Mouse (Mus musculus) large intestine, adult 2 months (tissue): ENCODE results near the gene Fcgr1. TPM values are rescaled to one million over a fixed set of nuclear protein-coding genes. Genes with fewer than 3 reads are reported as not detected.

Source experiments
- DNase-seq: peaks from one replicate; pipeline ENCODE4 v3.0.0-alpha.2; 2012; ENCODE audit warnings: low read depth, low spot score
- WGBS: fragments of 180-500 bp; shearing (Covaris S2); methylation state at CpG from one replicate; pipeline ENCODE4 v1.1.7; 2018; 5-methylcytosine and 5-hydroxymethylcytosine counted together
- polyA plus RNA-seq: library from polyadenylated mRNA; depleted of rRNA; stranded (reverse); fragments of >200 nt; gene quantifications from 2 replicates; pipeline ENCODE4 v1.2.3, GENCODE M21; 2012; rRNA removed

Fcgr1 gene
- polyA plus RNA-seq, 1 experiment = 5.6 TPM

GRCm38 (mm10) chr3:96237335-96237903, 56.4 kb downstream of the Fcgr1 start:
- WGBS = 35% methylated on average over 7 of the region's 7 CpGs
- DNase-seq = no peak

- 79% methylated on average over 4 of the region's 4 CpGs for WGBS
- no peak for DNase-seq
Measured at GRCm38 (mm10) chr3:96236834-96237334, 56.9 kb downstream of the Fcgr1 start.

- WGBS = 64% methylated on average over 3 of the region's 3 CpGs
Measured at GRCm38 (mm10) chr3:96235836-96236235, 57.9 kb downstream of the Fcgr1 start.

GRCm38 (mm10) chr3:96234914-96235313, 58.9 kb downstream of the Fcgr1 start:
- WGBS = 58% methylated on average over 2 of the region's 2 CpGs
- DNase-seq = no peak

More at GRCm38 (mm10) chr3:96235836-96236235, 57.9 kb downstream of the Fcgr1 start:
- no peak for DNase-seq

Other genes starting within 250 kb of the Fcgr1 start
- gene Vps45, start 235.5 kb downstream of the Fcgr1 start, polyA plus RNA-seq = 6.1 TPM in 2 replicates
- gene Otud7b, start 189.4 kb downstream of the Fcgr1 start, polyA plus RNA-seq = 5.7 and 8.9 TPM in 2 replicates
- gene Mtmr11, start 132.0 kb downstream of the Fcgr1 start, polyA plus RNA-seq = 60.8 and 66.6 TPM in 2 replicates
- gene Sf3b4, start 121.6 kb downstream of the Fcgr1 start, polyA plus RNA-seq = 48.8 and 56.1 TPM in 2 replicates
- 2.0 TPM in 2 replicates for gene Sv2a, start 112.8 kb downstream of the Fcgr1 start, polyA plus RNA-seq
- gene Bola1, start 74.3 kb downstream of the Fcgr1 start, polyA plus RNA-seq = 45.2 and 47.6 TPM in 2 replicates
- gene Hist2h2ab, start 74.1 kb downstream of the Fcgr1 start, polyA plus RNA-seq = 1.5 and 4.1 TPM in 2 replicates
- gene Hist2h2ac, start 73.1 kb downstream of the Fcgr1 start, polyA plus RNA-seq = 14.8 and 16.9 TPM in 2 replicates
- 2.8 and 3.7 TPM in 2 replicates for gene Hist2h2be, start 72.8 kb downstream of the Fcgr1 start, polyA plus RNA-seq
- gene Hist2h3c2, start 54.8 kb downstream of the Fcgr1 start, polyA plus RNA-seq = 49.8 and 65.9 TPM in 2 replicates
- gene Hist2h2aa2, start 53.7 kb downstream of the Fcgr1 start, polyA plus RNA-seq = 68.4 and 101 TPM in 2 replicates
- gene Hist2h2aa1, start 48.5 kb downstream of the Fcgr1 start, polyA plus RNA-seq = 112 and 147 TPM in 2 replicates
- not detected in 2 replicates for gene Hist2h3c1, start 47.3 kb downstream of the Fcgr1 start, polyA plus RNA-seq
- gene Hist2h4, start 30.7 kb downstream of the Fcgr1 start, polyA plus RNA-seq = 5.8 and 5.9 TPM in 2 replicates
- 62.7 and 75.7 TPM in 2 replicates for gene Hist2h3b, start 25.3 kb downstream of the Fcgr1 start, polyA plus RNA-seq
- 11.8 and 17.3 TPM in 2 replicates for gene Hist2h2bb, start 24.2 kb downstream of the Fcgr1 start, polyA plus RNA-seq
- not detected in 2 replicates for gene BC107364, start 158.3 kb upstream of the Fcgr1 start, polyA plus RNA-seq
- gene Hfe2, start 231.2 kb upstream of the Fcgr1 start, polyA plus RNA-seq = 0.05 TPM in 1 of 2 replicates, not detected in the other